Mouse (Mus musculus) thymus, adult 2 months (tissue): ENCODE results near the gene Chst5. TPM values are rescaled to one million over a fixed set of nuclear protein-coding genes. Genes with fewer than 3 reads are reported as not detected.

Source experiments
- DNase-seq: peaks from one replicate; pipeline ENCODE4 v3.0.0; 2021
- H3K27ac ChIP-seq: fragments of 200-500 bp; 2 replicates; pipeline ENCODE4 v1.5.1; 2012; ENCODE audit warnings: low read length, control low read depth; ENCODE audit not compliant: control insufficient read depth, insufficient read depth
- H3K27me3 ChIP-seq: fragments of 200-500 bp; 2 replicates; pipeline ENCODE4 v1.6.1; 2012; ENCODE audit warnings: mild to moderate bottlenecking, low read length, moderate library complexity, mixed read lengths; ENCODE audit not compliant: control insufficient read depth, insufficient read depth
- H3K36me3 ChIP-seq: fragments of 200-500 bp; 2 replicates; pipeline ENCODE4 v1.6.1; 2012; ENCODE audit warnings: mild to moderate bottlenecking, low read length, moderate library complexity; ENCODE audit not compliant: control insufficient read depth, insufficient read depth
- H3K4me1 ChIP-seq: fragments of 200-500 bp; replicated peaks from 2 replicates; pipeline ENCODE4 v1.6.1; 2012; ENCODE audit warnings: low read length; ENCODE audit not compliant: control insufficient read depth, insufficient read depth
- H3K4me3 ChIP-seq: fragments of 200-500 bp; 2 replicates; pipeline ENCODE4 v1.5.1; 2012; ENCODE audit warnings: mild to moderate bottlenecking, low read length, control low read depth, moderate library complexity; ENCODE audit not compliant: control insufficient read depth, insufficient read depth
- CTCF ChIP-seq: fragments of 200-500 bp; IDR thresholded peaks from 2 replicates; pipeline ENCODE4 v1.5.1; 2012; ENCODE audit warnings: mild to moderate bottlenecking, control low read depth, low read length, moderate library complexity, borderline replicate concordance; ENCODE audit not compliant: control insufficient read depth, poor library complexity, insufficient read depth; ENCODE audit errors: extremely low read depth
- POLR2A ChIP-seq: fragments of 200-500 bp; IDR thresholded peaks from 2 replicates; pipeline ENCODE4 v1.6.1; 2012; ENCODE audit warnings: mild to moderate bottlenecking, low read length, control low read depth, moderate library complexity; ENCODE audit not compliant: control insufficient read depth, poor library complexity, insufficient read depth; ENCODE audit errors: extremely low read depth
- WGBS: fragments of 180-500 bp; shearing (Covaris S2); methylation state at CpG from one replicate; pipeline ENCODE4 v1.1.7; 2018; 5-methylcytosine and 5-hydroxymethylcytosine counted together
- polyA plus RNA-seq: library from polyadenylated mRNA; depleted of rRNA; stranded (reverse); fragments of >200 nt; gene quantifications from 2 replicates; pipeline ENCODE4 v1.2.3, GENCODE M21; 2012

The Chst5 gene
- polyA plus RNA-seq, 1 experiment: 0.75 TPM

- no peak for DNase-seq
- H3K4me3 ChIP-seq: no peak overlapping the region
- TF ChIP-seq CTCF: no peak
- 0 out of 2 replicates have a peak, but pooled peaks cover 4% of the 10 kb centered on the region for H3K27me3 ChIP-seq
- no peak overlapping the region for H3K27ac ChIP-seq
- no peaks in the 10 kb centered on the region for H3K4me1 ChIP-seq
- WGBS: 37% methylated on average over 8 of the region's 8 CpGs
- no peaks in the 10 kb centered on the region for H3K36me3 ChIP-seq
Measured at GRCm38 (mm10) chr8:111905500-111906121, 4.6 kb downstream of the Chst5 start.

GRCm38 (mm10) chr8:111902080-111902479, 8.2 kb downstream of the Chst5 start:
- Histone ChIP-seq H3K36me3 (no peaks in the 10 kb centered on the region), H3K27ac (no peak overlapping the region)

GRCm38 (mm10) chr8:111898586-111898985, 11.7 kb downstream of the Chst5 start:
- 57% methylated on average over 10 of the region's 10 CpGs for WGBS
- Histone ChIP-seq H3K4me1 (no peaks in the 10 kb centered on the region), H3K4me3 (no peak overlapping the region), H3K36me3 (no peaks in the 10 kb centered on the region), H3K27ac (no peak overlapping the region), H3K27me3 (no peaks in the 10 kb centered on the region)
- DNase-seq: no peak
- TF ChIP-seq CTCF (no peak), POLR2A (no peak)

More at GRCm38 (mm10) chr8:111902080-111902479, 8.2 kb downstream of the Chst5 start:
- Histone ChIP-seq H3K27me3 (no peaks in the 10 kb centered on the region), H3K4me1 (no peaks in the 10 kb centered on the region), H3K4me3 (no peak overlapping the region)
- WGBS: 72% methylated on average over 5 of the region's 5 CpGs
- TF ChIP-seq CTCF: no peak
- no peak for TF ChIP-seq POLR2A
- no peak for DNase-seq

GRCm38 (mm10) chr8:111894955-111895354, 15.3 kb downstream of the Chst5 start:
- WGBS: 91% methylated on average over 7 of the region's 7 CpGs
- Histone ChIP-seq H3K36me3 (no peaks in the 10 kb centered on the region), H3K4me3 (no peak overlapping the region), H3K4me1 (no peaks in the 10 kb centered on the region), H3K27me3 (no peaks in the 10 kb centered on the region; the same call in 1 of the 2 replicates), H3K27ac (no peak overlapping the region)
- TF ChIP-seq CTCF: no peak
- no peak for TF ChIP-seq POLR2A
- no peak for DNase-seq

GRCm38 (mm10) chr8:111892615-111893014, 17.6 kb downstream of the Chst5 start:
- TF ChIP-seq CTCF: no peak
- H3K27ac ChIP-seq: no peak overlapping the region
- no peaks in the 10 kb centered on the region; the same call in 1 of the 2 replicates for H3K27me3 ChIP-seq
- no peak overlapping the region for H3K4me3 ChIP-seq
- no peaks in the 10 kb centered on the region for H3K36me3 ChIP-seq
- DNase-seq: no peak
- 54% methylated on average over 5 of the region's 5 CpGs for WGBS
- no peaks in the 10 kb centered on the region for H3K4me1 ChIP-seq

GRCm38 (mm10) chr8:111891983-111892382, 18.3 kb downstream of the Chst5 start:
- no peak for DNase-seq
- H3K4me1 ChIP-seq: no peaks in the 10 kb centered on the region
- no peak overlapping the region for H3K4me3 ChIP-seq
- no peaks in the 10 kb centered on the region for H3K36me3 ChIP-seq
- TF ChIP-seq POLR2A: no peak
- no peak for TF ChIP-seq CTCF
- no peak overlapping the region for H3K27ac ChIP-seq
- WGBS: 20% methylated on average over 8 of the region's 8 CpGs
- H3K27me3 ChIP-seq: no peaks in the 10 kb centered on the region; the same call in 1 of the 2 replicates

- H3K27me3 ChIP-seq: no peaks in the 10 kb centered on the region; the same call in 1 of the 2 replicates
- no peak for DNase-seq
- H3K36me3 ChIP-seq: no peaks in the 10 kb centered on the region
- H3K4me1 ChIP-seq: no peaks in the 10 kb centered on the region
- H3K27ac ChIP-seq: no peak overlapping the region
- H3K4me3 ChIP-seq: no peak overlapping the region
- WGBS: 71% methylated on average over 6 of the region's 6 CpGs
- TF ChIP-seq CTCF: no peak
- TF ChIP-seq POLR2A: no peak
Measured at GRCm38 (mm10) chr8:111890911-111891303, 19.3 kb downstream of the Chst5 start.
